Mouse (Mus musculus): ENCODE results near the gene Gm13287.
A peak's percentile ranks its signal among the peaks of the same experiment; 100 is the strongest.
"Not testable (repeated sequence)": the region's sequence is repeated elsewhere in the genome, so short reads cannot be mapped to it uniquely, and the experiment has no call there.

Gm13287 gene

DNA sequence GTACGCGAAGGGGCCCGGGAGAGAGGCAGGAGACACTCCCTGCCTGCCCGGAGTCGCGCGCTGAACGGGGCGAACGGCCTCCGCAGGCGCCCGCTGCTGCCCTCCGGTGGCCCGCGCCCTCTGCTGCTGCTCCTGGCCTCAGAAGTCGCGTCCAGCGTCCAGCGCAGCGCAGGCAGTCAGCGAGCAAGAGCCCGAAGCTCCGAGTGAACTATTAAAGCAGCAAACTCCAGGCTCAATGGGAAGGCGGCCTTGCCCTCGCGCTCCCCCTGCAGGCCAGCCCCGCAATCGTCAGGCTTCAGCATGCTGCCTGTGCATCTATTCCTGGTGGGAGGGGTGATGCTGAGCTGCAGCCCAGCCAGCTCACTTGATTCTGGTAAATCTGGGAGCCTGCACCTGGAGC, at the start of gene Gm13287:
Gm13287 (plus strand) TSS at position 301 of the 400 bp plus-strand sequence.
- not testable (repeated sequence) for DNase-seq (ENCODE audit: low spot score in 2 of 2)

DNA sequence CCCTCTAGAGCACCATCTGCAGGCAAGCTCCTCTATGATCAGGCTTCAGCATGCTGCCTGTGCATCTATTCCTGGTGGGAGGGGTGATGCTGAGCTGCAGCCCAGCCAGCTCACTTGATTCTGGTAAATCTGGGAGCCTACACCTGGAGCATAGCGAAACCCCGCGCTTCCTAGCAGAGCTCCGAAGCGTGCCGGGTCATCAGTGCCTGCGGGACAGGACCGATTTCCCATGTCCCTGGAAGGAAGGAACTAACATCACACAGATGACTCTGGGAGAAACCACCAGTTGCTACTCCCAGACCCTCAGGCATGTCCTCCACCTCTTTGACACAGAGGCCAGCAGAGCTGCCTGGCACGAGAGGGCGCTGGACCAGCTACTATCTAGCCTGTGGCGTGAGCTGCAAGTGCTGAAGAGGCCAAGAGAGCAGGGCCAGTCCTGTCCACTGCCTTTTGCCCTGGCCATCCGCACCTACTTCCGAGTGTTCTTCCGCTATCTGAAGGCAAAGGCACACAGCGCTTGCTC, 48.2 kb upstream of the Gm13287 start, which contains the start of gene Gm13271:
Gm13271 (plus strand) TSS at position 51 of the 523 bp plus-strand sequence.
- DNase-seq (ENCODE audit: low spot score in 2 of 2) = peak; percentile 70 to 76

DNA sequence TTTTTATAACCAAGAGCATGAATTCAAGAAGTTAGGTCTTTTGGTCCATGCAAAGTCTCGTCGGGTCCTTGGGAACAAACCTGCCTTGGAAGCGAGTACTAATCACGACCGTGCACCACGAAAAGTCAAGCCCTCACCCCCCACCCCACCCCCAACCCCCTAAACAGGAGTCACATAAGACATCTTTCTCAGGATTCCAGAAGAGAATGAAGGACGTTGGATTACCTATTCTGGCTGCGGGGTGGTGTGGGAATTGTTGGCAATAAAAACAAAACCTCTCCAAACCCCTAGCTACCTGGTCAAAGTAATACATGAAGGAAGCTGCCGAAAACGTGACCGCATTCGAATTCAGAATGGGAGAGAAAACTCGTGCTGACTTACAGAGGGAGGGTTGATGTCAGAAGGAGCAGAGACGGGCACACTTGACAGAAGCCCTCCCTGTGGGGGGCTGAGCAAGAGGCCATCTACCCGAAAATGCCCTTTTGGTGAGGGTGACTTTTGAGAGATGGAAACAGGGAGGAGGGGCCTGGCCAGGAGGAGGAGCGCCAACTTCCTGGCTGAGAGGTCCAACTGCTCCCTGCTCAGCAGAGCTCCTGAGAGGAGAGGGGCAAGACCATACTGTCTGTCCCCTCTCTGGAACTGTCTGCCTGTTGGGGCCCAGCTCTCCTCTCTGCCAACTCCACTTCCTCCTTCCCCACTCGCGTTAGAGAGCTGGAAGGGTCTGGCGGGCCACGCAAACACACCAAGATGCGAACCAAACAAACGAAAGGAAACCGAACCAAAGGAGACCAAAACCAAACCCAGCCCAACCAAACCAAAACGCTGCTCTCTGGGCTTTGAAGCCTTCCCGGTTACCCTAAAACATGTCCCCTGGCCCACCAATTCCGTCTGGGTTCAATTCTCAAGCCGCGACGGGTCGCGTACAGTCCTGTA, 46.2 kb upstream of the Gm13287 start:
- peak in 1 of 2 experiments; percentile 18 for DNase-seq (ENCODE audit: low spot score in 2 of 2)

- peak; percentile 88 to 92 for DNase-seq (ENCODE audit: low spot score in 2 of 2)
Measured at GRCm38 (mm10) chr4:88757628-88758031, 45.4 kb upstream of the Gm13287 start.

DNA sequence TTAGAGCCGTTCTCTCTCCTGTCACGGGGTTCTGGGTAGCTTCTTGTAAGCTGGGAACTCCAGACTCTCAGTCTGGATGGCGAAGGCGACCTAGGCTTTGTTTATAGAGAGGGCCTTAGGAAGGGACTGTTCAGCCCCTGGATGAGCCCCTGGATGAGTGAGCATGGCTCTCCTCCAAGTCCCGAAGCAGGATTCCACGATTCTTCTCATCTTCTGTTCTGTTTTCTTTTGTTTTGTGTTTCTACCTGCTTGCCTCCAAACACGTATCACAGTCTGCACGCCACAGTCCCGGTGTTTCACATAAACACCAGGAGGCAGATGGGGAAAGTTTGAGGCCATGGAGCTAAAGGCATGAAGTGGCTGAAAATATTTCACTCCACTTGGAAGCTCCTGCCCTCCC, 44.3 kb upstream of the Gm13287 start:
- not testable (repeated sequence) for DNase-seq (ENCODE audit: low spot score in 2 of 2)

DNA sequence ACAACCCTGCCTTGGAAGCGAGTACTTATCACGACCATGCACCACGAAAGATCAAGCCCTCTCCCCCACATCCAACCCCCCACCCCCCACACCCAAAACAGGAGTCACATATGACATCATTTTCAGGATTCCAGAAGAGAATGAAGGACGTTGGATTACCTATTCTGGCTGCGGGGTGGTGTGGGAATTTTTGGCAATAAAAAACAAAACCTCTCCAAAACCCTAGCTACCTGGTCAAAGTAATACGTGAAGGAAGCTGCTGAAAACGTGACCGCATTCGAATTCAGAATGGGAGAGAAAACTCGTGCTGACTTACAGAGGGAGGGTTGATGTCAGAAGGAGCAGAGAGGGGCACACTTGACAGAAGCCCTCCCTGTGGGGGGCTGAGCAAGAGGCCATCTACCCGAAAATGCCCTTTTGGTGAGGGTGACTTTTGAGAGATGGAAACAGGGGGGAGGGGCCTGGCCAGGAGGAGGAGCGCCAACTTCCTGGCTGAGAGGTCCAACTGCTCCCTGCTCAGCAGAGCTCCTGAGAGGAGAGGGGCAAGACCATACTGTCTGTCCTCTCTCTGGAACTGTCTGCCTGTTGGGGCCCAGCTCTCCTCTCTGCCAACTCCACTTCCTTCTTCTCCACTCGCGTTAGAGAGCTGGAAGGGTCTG, 43.3 kb upstream of the Gm13287 start, which contains the start of gene Gm13283:
Gm13283 (plus strand) TSS at position 510 of the 659 bp plus-strand sequence.
- DNase-seq (ENCODE audit: low spot score in 2 of 2) = peak; percentile 18 to 32

GRCm38 (mm10) chr4:88760431-88760830, 42.6 kb upstream of the Gm13287 start:
- DNase-seq (ENCODE audit: low spot score in 2 of 2) = peak; percentile 53 to 78

GRCm38 (mm10) chr4:88761776-88762175, 41.3 kb upstream of the Gm13287 start:
- peak; percentile 66 to 69 for DNase-seq (ENCODE audit: low spot score in 2 of 2)

- not testable (repeated sequence) for DNase-seq (ENCODE audit: low spot score in 2 of 2)
Measured at GRCm38 (mm10) chr4:88762341-88762740, 40.7 kb upstream of the Gm13287 start.

DNA sequence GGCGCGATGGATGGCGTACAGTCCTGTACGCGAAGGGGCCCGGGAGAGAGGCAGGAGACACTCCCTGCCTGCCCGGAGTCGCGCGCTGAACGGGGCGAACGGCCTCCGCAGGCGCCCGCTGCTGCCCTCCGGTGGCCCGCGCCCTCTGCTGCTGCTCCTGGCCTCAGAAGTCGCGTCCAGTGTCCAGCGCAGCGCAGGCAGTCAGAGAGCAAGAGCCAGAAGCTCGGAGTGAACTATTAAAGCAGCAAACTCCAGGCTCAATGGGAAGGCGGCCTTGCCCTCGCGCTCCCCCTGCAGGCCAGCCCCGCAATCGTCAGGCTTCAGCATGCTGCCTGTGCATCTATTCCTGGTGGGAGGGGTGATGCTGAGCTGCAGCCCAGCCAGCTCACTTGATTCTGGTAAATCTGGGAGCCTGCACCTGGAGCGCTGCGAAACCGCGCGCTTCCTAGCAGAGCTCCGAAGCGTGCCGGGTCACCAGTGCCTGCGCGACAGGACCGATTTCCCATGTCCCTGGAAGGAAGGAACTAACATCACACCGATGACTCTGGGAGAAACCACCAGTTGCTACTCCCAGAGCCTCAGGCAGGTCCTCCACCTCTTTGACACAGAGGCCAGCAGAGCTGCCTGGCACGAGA, 39.6 kb upstream of the Gm13287 start:
- peak; percentile 18 to 57 for DNase-seq (ENCODE audit: low spot score in 2 of 2)

GRCm38 (mm10) chr4:88773534-88773933, 29.5 kb upstream of the Gm13287 start, which contains the start of gene Gm13290:
Gene Gm13290, plus strand, starts transcription at chr4:88773834.
- DNase-seq (ENCODE audit: low spot score in 2 of 2) = not testable (repeated sequence)

GRCm38 (mm10) chr4:88776622-88777021, 26.4 kb upstream of the Gm13287 start, which contains the start of gene Gm13289:
Gene Gm13289, plus strand, starts transcription at chr4:88776922.
- DNase-seq (ENCODE audit: low spot score in 2 of 2) = not testable (repeated sequence)

GRCm38 (mm10) chr4:88779550-88779949, 23.5 kb upstream of the Gm13287 start, which contains the start of gene Gm13272:
Gene Gm13272, plus strand, starts transcription at chr4:88779850.
- DNase-seq (ENCODE audit: low spot score in 2 of 2) = not testable (repeated sequence)

GRCm38 (mm10) chr4:88780320-88780719, 22.7 kb upstream of the Gm13287 start:
- DNase-seq (ENCODE audit: low spot score in 2 of 2) = not testable (repeated sequence)

DNA sequence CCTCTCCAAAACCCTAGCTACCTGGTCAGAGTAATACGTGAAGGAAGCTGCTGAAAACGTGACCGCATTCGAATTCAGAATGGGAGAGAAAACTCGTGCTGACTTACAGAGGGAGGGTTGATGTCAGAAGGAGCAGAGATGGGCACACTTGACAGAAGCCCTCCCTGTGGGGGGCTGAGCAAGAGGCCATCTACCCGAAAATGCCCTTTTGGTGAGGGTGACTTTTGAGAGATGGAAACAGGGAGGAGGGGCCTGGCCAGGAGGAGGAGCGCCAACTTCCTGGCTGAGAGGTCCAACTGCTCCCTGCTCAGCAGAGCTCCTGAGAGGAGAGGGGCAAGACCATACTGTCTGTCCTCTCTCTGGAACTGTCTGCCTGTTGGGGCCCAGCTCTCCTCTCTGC, 21.2 kb upstream of the Gm13287 start, which contains the start of gene Ifnz:
Ifnz (plus strand) TSS at position 301 of the 400 bp plus-strand sequence.
- DNase-seq (ENCODE audit: low spot score in 2 of 2) = not testable (repeated sequence)

GRCm38 (mm10) chr4:88782335-88782734, 20.7 kb upstream of the Gm13287 start:
- DNase-seq (ENCODE audit: low spot score in 2 of 2) = peak in 1 of 2 experiments; percentile 7

DNA sequence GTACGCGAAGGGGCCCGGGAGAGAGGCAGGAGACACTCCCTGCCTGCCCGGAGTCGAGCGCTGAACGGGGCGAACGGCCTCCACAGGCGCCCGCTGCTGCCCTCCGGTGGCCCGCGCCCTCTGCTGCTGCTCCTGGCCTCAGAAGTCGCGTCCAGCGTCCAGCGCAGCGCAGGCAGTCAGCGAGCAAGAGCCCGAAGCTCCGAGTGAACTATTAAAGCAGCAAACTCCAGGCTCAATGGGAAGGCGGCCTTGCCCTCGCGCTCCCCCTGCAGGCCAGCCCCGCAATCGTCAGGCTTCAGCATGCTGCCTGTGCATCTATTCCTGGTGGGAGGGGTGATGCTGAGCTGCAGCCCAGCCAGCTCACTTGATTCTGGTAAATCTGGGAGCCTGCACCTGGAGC, 17.6 kb upstream of the Gm13287 start, which contains the start of gene Gm13276:
Gm13276 (plus strand) TSS at position 301 of the 400 bp plus-strand sequence.
- not testable (repeated sequence) for DNase-seq (ENCODE audit: low spot score in 2 of 2)

DNA sequence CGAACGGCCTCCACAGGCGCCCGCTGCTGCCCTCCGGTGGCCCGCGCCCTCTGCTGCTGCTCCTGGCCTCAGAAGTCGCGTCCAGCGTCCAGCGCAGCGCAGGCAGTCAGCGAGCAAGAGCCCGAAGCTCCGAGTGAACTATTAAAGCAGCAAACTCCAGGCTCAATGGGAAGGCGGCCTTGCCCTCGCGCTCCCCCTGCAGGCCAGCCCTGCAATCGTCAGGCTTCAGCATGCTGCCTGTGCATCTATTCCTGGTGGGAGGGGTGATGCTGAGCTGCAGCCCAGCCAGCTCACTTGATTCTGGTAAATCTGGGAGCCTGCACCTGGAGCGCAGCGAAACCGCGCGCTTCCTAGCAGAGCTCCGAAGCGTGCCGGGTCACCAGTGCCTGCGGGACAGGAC, 14.7 kb upstream of the Gm13287 start, which contains the start of gene Gm13277:
Gm13277 (plus strand) TSS at position 231 of the 400 bp plus-strand sequence.
- DNase-seq (ENCODE audit: low spot score in 2 of 2) = peak; percentile 34 to 72

DNA sequence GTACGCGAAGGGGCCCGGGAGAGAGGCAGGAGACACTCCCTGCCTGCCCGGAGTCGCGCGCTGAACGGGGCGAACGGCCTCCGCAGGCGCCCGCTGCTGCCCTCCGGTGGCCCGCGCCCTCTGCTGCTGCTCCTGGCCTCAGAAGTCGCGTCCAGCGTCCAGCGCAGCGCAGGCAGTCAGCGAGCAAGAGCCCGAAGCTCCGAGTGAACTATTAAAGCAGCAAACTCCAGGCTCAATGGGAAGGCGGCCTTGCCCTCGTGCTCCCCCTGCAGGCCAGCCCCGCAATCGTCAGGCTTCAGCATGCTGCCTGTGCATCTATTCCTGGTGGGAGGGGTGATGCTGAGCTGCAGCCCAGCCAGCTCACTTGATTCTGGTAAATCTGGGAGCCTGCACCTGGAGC, 11.8 kb upstream of the Gm13287 start, which contains the start of gene Gm13278:
Gm13278 (plus strand) TSS at position 301 of the 400 bp plus-strand sequence.
- DNase-seq (ENCODE audit: low spot score in 2 of 2) = not testable (repeated sequence)

GRCm38 (mm10) chr4:88793936-88794675, 8.9 kb upstream of the Gm13287 start, which contains the start of gene Gm13275:
Gene Gm13275, plus strand, starts transcription at chr4:88794487.
- peak; percentile 74 to 83 for DNase-seq (ENCODE audit: low spot score in 2 of 2)
